Mouse (Mus musculus) erythroblast, embryonic 14.5 days (primary cell): Measurements from ENCODE around the gene Aldh4a1.

Experiments used
- GATA1 ChIP-seq: IDR thresholded peaks from 2 replicates; pipeline ENCODE4 v1.6.1; 2012; ENCODE audit warnings: low read length, inconsistent platforms, mixed read lengths
- TAL1 ChIP-seq: IDR thresholded peaks from 3 replicates; pipeline ENCODE4 v1.6.1; 2012; ENCODE audit warnings: low read length, inconsistent platforms, mixed read lengths

GRCm38 (mm10) chr4:139598950-139599518, 23.6 kb upstream of the Aldh4a1 start:
- TF ChIP-seq TAL1, result no peak
- no peak for TF ChIP-seq GATA1
